Mouse (Mus musculus) kidney, adult 11 months (tissue): ENCODE measurements around the gene Il1rapl1.
"Not testable (repeated sequence)": the region's sequence is repeated elsewhere in the genome, so short reads cannot be mapped to it uniquely, and the experiment has no call there.

Experiments
- DNase-seq: peaks from one replicate; pipeline ENCODE4 v3.0.0; 2022

The Il1rapl1 gene

GRCm38 (mm10) chrX:87507997-87508396 is 607.4 kb downstream of the Il1rapl1 start:
- DNase-seq = no peak

DNA sequence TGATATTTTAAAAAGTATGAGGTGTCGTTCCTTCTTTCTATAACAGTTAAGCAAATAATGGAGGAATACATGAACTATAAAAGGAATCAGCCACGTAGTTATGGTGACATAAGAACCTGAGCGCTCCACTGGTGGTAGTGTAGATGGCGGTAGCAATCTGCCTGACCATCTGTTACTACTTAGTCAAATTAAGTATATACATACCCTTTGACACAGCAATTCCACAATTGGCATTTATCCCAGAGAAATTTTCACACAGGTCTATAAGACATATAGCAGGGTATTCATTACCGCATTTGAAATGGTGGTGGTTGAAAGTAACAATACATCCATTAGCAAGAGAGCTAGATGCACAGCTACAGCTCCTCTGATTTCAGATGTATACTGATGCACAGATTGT is 612.8 kb downstream of the Il1rapl1 start:
- DNase-seq = no peak

GRCm38 (mm10) chrX:87483416-87483815 is 632.0 kb downstream of the Il1rapl1 start:
- no peak for DNase-seq

DNA sequence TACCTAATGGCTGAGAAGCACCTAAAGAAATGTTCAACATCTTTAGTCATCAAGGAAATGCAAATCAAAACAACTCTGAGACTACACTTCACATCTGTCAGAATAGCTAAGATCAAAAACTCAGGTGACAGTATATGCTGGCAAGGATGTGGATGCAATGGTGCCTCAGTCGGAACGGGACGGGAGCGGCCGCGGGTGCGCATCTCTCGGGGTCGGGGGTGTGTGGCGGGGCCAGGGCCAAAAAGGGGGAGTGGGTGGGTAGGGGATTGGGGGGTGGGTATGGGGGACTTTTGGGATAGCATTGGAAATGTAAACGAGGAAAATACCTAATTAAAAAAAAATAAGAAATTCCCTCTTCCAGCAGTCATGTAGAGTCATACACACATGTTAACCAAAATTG is 877.3 kb downstream of the Il1rapl1 start:
- not testable (repeated sequence) for DNase-seq

GRCm38 (mm10) chrX:87225280-87225679 is 890.2 kb downstream of the Il1rapl1 start:
- DNase-seq = no peak

- no peak for DNase-seq
Observed at GRCm38 (mm10) chrX:87002296-87002695, 1113.1 kb downstream of the Il1rapl1 start.

- DNase-seq = no peak
Observed at GRCm38 (mm10) chrX:86955126-86955525, 1160.3 kb downstream of the Il1rapl1 start.

GRCm38 (mm10) chrX:86954614-86955013 is 1160.8 kb downstream of the Il1rapl1 start:
- no peak for DNase-seq

- no peak for DNase-seq
Observed at GRCm38 (mm10) chrX:86950940-86951339, 1164.5 kb downstream of the Il1rapl1 start.

- DNase-seq = no peak
Observed at GRCm38 (mm10) chrX:86949112-86949511, 1166.3 kb downstream of the Il1rapl1 start.

DNA sequence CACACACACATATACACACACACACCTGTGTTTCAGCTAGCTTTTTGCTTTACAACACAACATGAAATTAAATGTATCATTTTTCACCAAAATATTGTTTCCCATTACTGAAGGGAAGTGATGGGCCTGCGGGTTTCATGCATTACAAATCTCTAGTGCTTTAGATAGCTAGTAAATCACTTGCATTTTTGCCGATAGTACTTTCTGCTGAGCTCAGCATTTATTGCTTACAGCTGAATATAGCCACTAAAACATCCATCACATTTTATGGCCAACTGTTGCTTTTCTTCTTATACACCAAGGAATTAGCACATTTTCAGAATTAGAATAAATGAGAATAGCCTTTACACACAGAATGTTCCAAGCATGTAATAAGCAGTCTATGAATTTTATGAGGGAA is 1260.6 kb downstream of the Il1rapl1 start:
- DNase-seq = no peak

DNA sequence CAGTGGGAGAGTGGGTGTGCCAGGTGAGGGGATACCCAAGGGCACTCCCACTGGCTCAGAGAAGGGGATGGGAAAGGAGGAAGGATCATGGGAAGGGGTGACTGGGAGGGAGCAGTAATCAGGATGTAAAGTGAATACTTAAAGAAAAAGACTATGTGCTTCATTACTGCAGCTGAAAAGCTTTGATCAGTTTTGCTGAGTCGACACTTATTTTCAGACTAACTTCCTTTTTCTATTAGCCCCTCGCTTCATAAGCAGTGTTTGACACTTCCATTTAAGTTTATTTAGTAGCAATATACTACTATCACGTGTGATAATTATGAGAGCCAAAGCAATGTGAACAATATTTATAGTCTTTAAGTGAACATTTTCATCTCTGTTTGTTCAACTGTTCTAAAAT is 1307.2 kb downstream of the Il1rapl1 start:
- DNase-seq = no peak

GRCm38 (mm10) chrX:86802725-86803124 is 1312.7 kb downstream of the Il1rapl1 start:
- no peak for DNase-seq

DNA sequence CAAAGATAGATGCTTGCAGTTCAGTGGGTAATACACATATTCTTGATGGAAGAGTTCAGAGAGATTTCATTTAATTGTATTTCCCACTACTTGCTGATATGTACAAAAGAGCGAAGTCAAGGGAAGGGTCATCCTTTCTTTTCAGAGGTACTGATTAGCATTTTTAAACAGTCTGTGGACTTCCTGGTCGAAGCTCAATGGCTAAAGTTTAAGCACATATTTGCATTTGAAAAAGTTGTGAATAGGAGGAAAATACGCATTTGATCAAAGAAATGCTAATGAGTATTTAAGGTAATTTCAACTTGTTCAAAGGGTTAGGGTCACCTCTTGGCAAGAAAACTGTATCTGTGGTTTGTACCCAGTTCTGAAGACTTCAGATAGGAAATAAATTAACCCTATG is 1386.6 kb downstream of the Il1rapl1 start:
- DNase-seq = no peak
